Mouse (Mus musculus) MEL (cell line): ENCODE results near the gene Rnf144b. TPM values are rescaled to one million over a fixed set of nuclear protein-coding genes. Genes with fewer than 3 reads are reported as not detected.

Experiments
- DNase-seq: peaks from one replicate; pipeline ENCODE4 v3.0.0; 2011; ENCODE audit warnings: low read depth, low spot score
- H3K27ac ChIP-seq: 2 replicates; pipeline ENCODE4 v1.5.1; 2012; ENCODE audit warnings: low read depth, mild to moderate bottlenecking, control low read depth, low read length, moderate library complexity; ENCODE audit not compliant: control insufficient read depth
- H3K27me3 ChIP-seq, 2 experiments: fragments of 150-350 bp in 1 of 2; sonication (generic) in 1 of 2; 2 replicates each; pipeline ENCODE4 v1.6.1; 2012; ENCODE audit warnings: low read length in 2 of 2, mild to moderate bottlenecking in 2 of 2, improper control_type of control experiment in 1 of 2, moderate library complexity in 1 of 2; ENCODE audit not compliant: insufficient read depth in 2 of 2, control insufficient read depth in 1 of 2
- H3K36me3 ChIP-seq, 2 experiments: 2 replicates each; pipeline ENCODE4 v1.6.1; 2012 to 2014; ENCODE audit warnings: low read length in 2 of 2, improper control_type of control experiment in 1 of 2, inconsistent platforms in 1 of 2, mild to moderate bottlenecking in 1 of 2; ENCODE audit not compliant: insufficient read depth in 2 of 2, control insufficient read depth in 1 of 2
- H3K4me1 ChIP-seq, 2 experiments: fragments of 150-350 bp in 1 of 2; sonication (generic) in 1 of 2; 2 replicates each; pipeline ENCODE4 v1.6.1; 2012; ENCODE audit warnings: low read length in 2 of 2, improper control_type of control experiment in 1 of 2, mild to moderate bottlenecking in 1 of 2; ENCODE audit not compliant: insufficient read depth in 2 of 2, control insufficient read depth in 1 of 2
- H3K4me3 ChIP-seq, 2 experiments: fragments of 150-350 bp in 1 of 2; sonication (generic) in 1 of 2; 2 replicates each; pipeline ENCODE4 v1.5.1; 2012; ENCODE audit warnings: low read depth in 2 of 2, low read length in 2 of 2, mild to moderate bottlenecking in 2 of 2, moderate library complexity in 2 of 2, control low read depth in 1 of 2, improper control_type of control experiment in 1 of 2; ENCODE audit not compliant: control insufficient read depth in 1 of 2, insufficient read depth in 1 of 2
- H3K79me2 ChIP-seq: 2 replicates; pipeline ENCODE4 v1.6.1; 2012; ENCODE audit warnings: mild to moderate bottlenecking, low read length, moderate library complexity; ENCODE audit not compliant: control insufficient read depth, poor library complexity, insufficient read depth
- H3K9ac ChIP-seq: 2 replicates; pipeline ENCODE4 v1.6.1; 2012; ENCODE audit warnings: low read depth, mild to moderate bottlenecking, control low read depth, low read length, moderate library complexity; ENCODE audit not compliant: control insufficient read depth, poor library complexity, severe bottlenecking
- H3K9me3 ChIP-seq: fragments of 150-350 bp; sonication (generic); replicated peaks from 2 replicates; pipeline ENCODE4 v1.6.1; 2012; ENCODE audit warnings: mild to moderate bottlenecking, low read length, improper control_type of control experiment, moderate library complexity; ENCODE audit not compliant: insufficient read depth
- BHLHE40 ChIP-seq: IDR thresholded peaks from 2 replicates; pipeline ENCODE4 v1.6.1; 2012; ENCODE audit warnings: low read depth, mild to moderate bottlenecking, inconsistent platforms, low read length, improper control_type of control experiment, borderline replicate concordance
- CHD1 ChIP-seq: IDR thresholded peaks from 2 replicates; pipeline ENCODE4 v1.6.1; 2012; ENCODE audit warnings: low read depth, mild to moderate bottlenecking, inconsistent platforms, low read length, improper control_type of control experiment
- CHD2 ChIP-seq: IDR thresholded peaks from 2 replicates; pipeline ENCODE4 v1.6.1; 2011; ENCODE audit warnings: low read length, improper control_type of control experiment
- CTCF ChIP-seq, 3 experiments: IDR thresholded peaks in 2 of 3; conservative IDR thresholded peaks in 1 of 3; 2 replicates each; pipeline ENCODE4 v1.5.1; 2011 to 2012; ENCODE audit warnings: low read length in 3 of 3, low read depth in 2 of 3, mild to moderate bottlenecking in 2 of 3, improper control_type of control experiment in 1 of 3, inconsistent platforms in 1 of 3, mixed read lengths in 1 of 3, moderate library complexity in 1 of 3; ENCODE audit not compliant: control insufficient read depth in 1 of 3, insufficient read depth in 1 of 3, poor library complexity in 1 of 3, severe bottlenecking in 1 of 3
- ELF1 ChIP-seq: IDR thresholded peaks from 2 replicates; pipeline ENCODE4 v1.6.1; 2014; ENCODE audit warnings: low read depth, mild to moderate bottlenecking, inconsistent platforms, low read length, improper control_type of control experiment, moderate library complexity
- ETS1 ChIP-seq: IDR thresholded peaks from 2 replicates; pipeline ENCODE4 v1.6.1; 2012; ENCODE audit warnings: low read depth, mild to moderate bottlenecking, inconsistent platforms, low read length, improper control_type of control experiment, moderate library complexity
- GABPA ChIP-seq: IDR thresholded peaks from 2 replicates; pipeline ENCODE4 v1.6.1; 2012; ENCODE audit warnings: low read depth, mild to moderate bottlenecking, inconsistent platforms, low read length, improper control_type of control experiment, moderate library complexity
- GATA1 ChIP-seq: IDR thresholded peaks from 2 replicates; pipeline ENCODE4 v1.6.1; 2011; ENCODE audit warnings: low read depth, low read length, improper control_type of control experiment
- JUND ChIP-seq: IDR thresholded peaks from 2 replicates; pipeline ENCODE4 v1.6.1; 2011; ENCODE audit warnings: low read depth, mild to moderate bottlenecking, improper control_type of control experiment, low read length
- KAT2A ChIP-seq: conservative IDR thresholded peaks from 2 replicates; pipeline ENCODE4 v1.6.1; 2012; ENCODE audit warnings: low read depth, low read length, improper control_type of control experiment, inconsistent platforms
- MAFK ChIP-seq: IDR thresholded peaks from 2 replicates; pipeline ENCODE4 v1.6.1; 2011; ENCODE audit warnings: low read depth, mild to moderate bottlenecking, low read length, improper control_type of control experiment, borderline replicate concordance
- MAX ChIP-seq: IDR thresholded peaks from 2 replicates; pipeline ENCODE4 v1.6.1; 2011; ENCODE audit warnings: low read length, improper control_type of control experiment
- MAZ ChIP-seq: IDR thresholded peaks from 2 replicates; pipeline ENCODE4 v1.6.1; 2012; ENCODE audit warnings: low read depth, mild to moderate bottlenecking, inconsistent platforms, low read length, improper control_type of control experiment
- MYB ChIP-seq: IDR thresholded peaks from 2 replicates; pipeline ENCODE4 v1.6.1; 2011; ENCODE audit warnings: mild to moderate bottlenecking, low read depth, low read length, improper control_type of control experiment
- MYC ChIP-seq: IDR thresholded peaks from 2 replicates; pipeline ENCODE4 v1.6.1; 2011; ENCODE audit warnings: low read depth, mild to moderate bottlenecking, low read length, improper control_type of control experiment, moderate library complexity
- NRF1 ChIP-seq: IDR thresholded peaks from 2 replicates; pipeline ENCODE4 v1.6.1; 2014; ENCODE audit warnings: low read depth, mild to moderate bottlenecking, inconsistent platforms, low read length, improper control_type of control experiment, moderate library complexity; ENCODE audit not compliant: poor library complexity, insufficient read depth, severe bottlenecking
- POLR2AphosphoS2 ChIP-seq: IDR thresholded peaks from 2 replicates; pipeline ENCODE4 v1.6.1; 2011; ENCODE audit warnings: low read length, improper control_type of control experiment
- POLR2AphosphoS5 ChIP-seq: IDR thresholded peaks from 2 replicates; pipeline ENCODE4 v1.6.1; 2012; ENCODE audit warnings: low read depth, borderline replicate concordance, mild to moderate bottlenecking, inconsistent platforms, low read length, moderate library complexity, mixed read lengths
- RAD21 ChIP-seq: IDR thresholded peaks from 2 replicates; pipeline ENCODE4 v1.6.1; 2011; ENCODE audit warnings: mild to moderate bottlenecking, low read depth, low read length, improper control_type of control experiment
- RCOR1 ChIP-seq: IDR thresholded peaks from 2 replicates; pipeline ENCODE4 v1.6.1; 2012; ENCODE audit warnings: low read depth, mild to moderate bottlenecking, inconsistent platforms, low read length, improper control_type of control experiment
- SIN3A ChIP-seq: IDR thresholded peaks from 2 replicates; pipeline ENCODE4 v1.6.1; 2012; ENCODE audit warnings: low read length, improper control_type of control experiment, inconsistent platforms
- SMC3 ChIP-seq: IDR thresholded peaks from 2 replicates; pipeline ENCODE4 v1.6.1; 2011; ENCODE audit warnings: low read depth, low read length, improper control_type of control experiment
- TAL1 ChIP-seq: IDR thresholded peaks from 2 replicates; pipeline ENCODE4 v1.6.1; 2012; ENCODE audit warnings: mild to moderate bottlenecking, inconsistent platforms, low read length, moderate library complexity, mixed read lengths
- TBP ChIP-seq: IDR thresholded peaks from 2 replicates; pipeline ENCODE4 v1.8.0; 2011; ENCODE audit warnings: low read depth, low read length, improper control_type of control experiment
- TCF12 ChIP-seq: IDR thresholded peaks from 2 replicates; pipeline ENCODE4 v1.6.1; 2014; ENCODE audit warnings: low read depth, mild to moderate bottlenecking, inconsistent platforms, low read length, improper control_type of control experiment, moderate library complexity
- UBTF ChIP-seq: IDR thresholded peaks from 2 replicates; pipeline ENCODE4 v1.6.1; 2012; ENCODE audit warnings: low read depth, mild to moderate bottlenecking, inconsistent platforms, low read length, improper control_type of control experiment, moderate library complexity, borderline replicate concordance; ENCODE audit not compliant: insufficient read depth
- USF2 ChIP-seq, 2 experiments: IDR thresholded peaks; 2 replicates each; pipeline ENCODE4 v1.6.1; 2011 to 2012; ENCODE audit warnings: improper control_type of control experiment in 2 of 2, low read length in 2 of 2, borderline replicate concordance in 1 of 2, inconsistent platforms in 1 of 2, low read depth in 1 of 2, mild to moderate bottlenecking in 1 of 2; ENCODE audit not compliant: insufficient read depth in 1 of 2
- ZC3H11A ChIP-seq: IDR thresholded peaks from 2 replicates; pipeline ENCODE4 v1.6.1; 2012; ENCODE audit warnings: low read depth, mild to moderate bottlenecking, inconsistent platforms, low read length, improper control_type of control experiment
- ZKSCAN1 ChIP-seq: IDR thresholded peaks from 2 replicates; pipeline ENCODE4 v1.6.1; 2012; ENCODE audit warnings: low read depth, mild to moderate bottlenecking, inconsistent platforms, low read length, improper control_type of control experiment, moderate library complexity
- ZMIZ1 ChIP-seq: IDR thresholded peaks from 2 replicates; pipeline ENCODE4 v1.6.1; 2012; ENCODE audit warnings: low read depth, mild to moderate bottlenecking, inconsistent platforms, low read length, improper control_type of control experiment, moderate library complexity
- ZNF384 ChIP-seq: IDR thresholded peaks from 2 replicates; pipeline ENCODE4 v1.6.1; 2012; ENCODE audit warnings: low read depth, mild to moderate bottlenecking, inconsistent platforms, low read length, improper control_type of control experiment
- polyA plus RNA-seq, 2 experiments: library from polyadenylated mRNA; stranded (reverse) in 1 of 2; unstranded in 1 of 2; fragments of >175 nt in 1 of 2; fragments of >200 nt in 1 of 2; gene quantifications; 2 replicates each; pipeline versions ENCODE4 v1.2.1 to v1.2.4; 2012; ENCODE audit warnings: low replicate concordance in 2 of 2, low read depth in 1 of 2; ENCODE audit not compliant: insufficient read length in 2 of 2, insufficient read depth in 1 of 2, missing spikeins in 1 of 2
- total RNA-seq: library from RNA; depleted of rRNA; stranded (reverse); fragments of 300-350 nt; gene quantifications from 2 replicates; pipeline ENCODE4 v1.2.3, GENCODE M21; 2012

Rnf144b gene
- total and polyA plus RNA-seq, 3 experiments, result not detected

DNA sequence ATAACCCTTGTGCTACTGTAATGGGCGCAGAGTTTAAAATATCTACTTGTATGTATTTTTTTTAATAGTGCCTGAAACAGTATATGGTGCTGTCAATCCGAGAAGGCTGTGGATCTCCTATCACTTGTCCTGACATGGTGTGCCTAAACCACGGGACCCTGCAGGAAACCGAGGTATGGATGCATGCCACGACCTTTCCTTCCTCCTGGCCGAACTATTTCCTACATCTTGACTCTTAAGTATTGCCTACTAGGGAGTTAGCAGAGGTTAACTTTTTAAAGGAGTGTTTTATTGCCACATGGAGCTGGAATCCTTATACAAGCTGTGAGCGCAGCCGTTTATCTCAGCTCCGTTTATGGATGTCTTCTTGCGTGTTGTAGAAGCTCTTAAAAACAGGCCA is 98.0 kb downstream of the Rnf144b start:
- no peaks in the 10 kb centered on the region for H3K4me1 ChIP-seq
- TF ChIP-seq SMC3 (no peak), GATA1 (no peak), TBP (no peak), MAX (no peak), ZMIZ1 (no peak), TAL1 (no peak), TCF12 (no peak), MYB (no peak), ETS1 (no peak), CHD2 (no peak), MAZ (no peak), SIN3A (no peak), MAFK (no peak), USF2 (IDR thresholded peaks at IDR 0.05; ENCODE audit: borderline replicate concordance in 1 of 2, insufficient read depth in 1 of 2, low read depth in 1 of 2, low read length in 2 of 2) (no peak), KAT2A (no peak), UBTF (no peak), GABPA (no peak)
- TF ChIP-seq, all 39 proteins: peak for 0
- H3K27ac ChIP-seq, result no peak overlapping the region
- no peaks in the 10 kb centered on the region for H3K79me2 ChIP-seq
- no peak overlapping the region for H3K4me3 ChIP-seq
- no peak overlapping the region for H3K9ac ChIP-seq
- DNase-seq, result no peak
- no peaks in the 10 kb centered on the region for H3K9me3 ChIP-seq
- no peaks in the 10 kb centered on the region for H3K36me3 ChIP-seq
- H3K27me3 ChIP-seq, result no peaks in the 10 kb centered on the region

DNA sequence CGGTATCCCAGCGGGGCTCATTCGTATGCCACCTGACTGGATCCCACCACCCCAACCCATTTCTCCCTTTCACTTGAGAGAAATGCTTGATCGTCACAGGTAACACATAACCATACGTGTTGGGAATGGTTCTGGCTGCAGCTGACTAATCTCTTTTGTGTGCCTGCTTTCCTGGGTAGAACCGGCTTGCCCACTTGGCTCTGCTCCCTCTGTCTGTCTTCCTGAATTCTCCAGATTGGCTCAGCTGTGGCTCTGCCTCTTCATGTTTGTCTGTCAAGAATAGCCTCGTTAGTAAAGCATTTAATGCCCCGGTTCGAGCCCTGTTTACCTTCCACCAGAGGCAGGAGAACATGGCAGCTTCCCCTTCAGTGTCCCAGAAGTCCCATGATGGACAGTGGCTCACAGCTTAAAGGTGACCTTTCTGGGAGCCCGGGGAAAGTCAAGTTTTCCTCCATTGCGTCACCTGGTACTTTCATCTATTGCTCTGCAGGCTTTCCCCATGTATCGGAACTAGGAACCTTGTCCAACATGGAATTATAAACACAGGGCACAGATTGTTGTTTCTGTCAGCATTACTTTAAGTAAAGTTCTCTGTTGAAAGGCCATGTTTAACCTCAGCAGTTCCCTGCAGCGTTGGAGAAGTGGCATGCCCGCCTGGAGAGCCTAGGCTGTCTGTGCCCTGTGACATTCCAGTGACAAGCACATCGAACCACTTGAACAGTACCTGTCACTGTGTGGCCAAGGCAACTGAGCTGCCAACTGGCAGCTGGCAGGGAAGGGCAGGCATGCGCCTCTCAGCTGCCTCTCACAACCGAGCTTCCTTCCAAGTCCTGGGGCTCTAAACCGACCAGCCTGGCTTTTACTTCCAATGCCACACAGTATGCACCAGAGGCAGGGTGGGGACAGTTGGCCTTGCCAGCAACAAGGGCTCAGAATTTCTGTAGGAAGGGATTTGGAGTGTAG is 101.4 kb downstream of the Rnf144b start:
- Histone ChIP-seq H3K27ac (no peak overlapping the region), H3K9ac (no peak overlapping the region), H3K36me3 (no peaks in the 10 kb centered on the region), H3K9me3 (no peaks in the 10 kb centered on the region), H3K4me3 (no peak overlapping the region), H3K27me3 (no peaks in the 10 kb centered on the region), H3K79me2 (no peaks in the 10 kb centered on the region), H3K4me1 (no peaks in the 10 kb centered on the region)
- DNase-seq, result no peak
- no peak for TF ChIP-seq MAX
- TF ChIP-seq MYC, result no peak
- no peak for TF ChIP-seq ZNF384
- no peak for TF ChIP-seq POLR2AphosphoS2
- TF ChIP-seq NRF1, result no peak
- no peak for TF ChIP-seq GABPA
- TF ChIP-seq MAFK, result no peak
- no peak for TF ChIP-seq BHLHE40
- TF ChIP-seq ZC3H11A, result no peak
- TF ChIP-seq CTCF (IDR thresholded peaks at IDR 0.05 in 2 of 3, conservative IDR thresholded peaks at IDR 0.05 in 1 of 3; ENCODE audit: control insufficient read depth in 1 of 3, insufficient read depth in 1 of 3, low read depth in 2 of 3, low read length in 3 of 3, poor library complexity in 1 of 3, severe bottlenecking in 1 of 3), result no peak
- no peak for TF ChIP-seq RAD21
- no peak for TF ChIP-seq POLR2AphosphoS5
- no peak for TF ChIP-seq ETS1
- no peak for TF ChIP-seq ZMIZ1
- TF ChIP-seq ELF1, result no peak
- TF ChIP-seq RCOR1, result no peak
- no peak for TF ChIP-seq ZKSCAN1
- TF ChIP-seq JUND, result no peak
- TF ChIP-seq CHD1, result no peak
